Mouse (Mus musculus): ENCODE results near the gene Zfp710. TPM values are rescaled to one million over a fixed set of nuclear protein-coding genes. Genes with fewer than 3 reads are reported as not detected.

The Zfp710 gene
- polyA plus RNA-seq, 1 experiment from 2014 or later: 31.3 TPM

- Histone ChIP-seq H3K27me3 (ENCODE audit: control insufficient read depth, insufficient read depth, low read length) (no peaks in the 10 kb centered on the region), H3K36me3 (ENCODE audit: control insufficient read depth, insufficient read depth, low read length) (no peaks in the 10 kb centered on the region), H3K4me3 (ENCODE audit: low read depth, low read length) (no peak overlapping the region), H3K9ac (ENCODE audit: low read length) (no peak overlapping the region), H3K4me1 (ENCODE audit: control insufficient read depth, insufficient read depth, low read length) (peaks cover 60% of the 10 kb centered on the region), H3K4me2 (no peak overlapping the region), H3K27ac (ENCODE audit: low read depth, low read length) (no peak overlapping the region), H3K9me3 (ENCODE audit: control insufficient read depth, low read length) (no peaks in the 10 kb centered on the region)
- 82% methylated on average over 10 of the region's 10 CpGs for WGBS
- DNase-seq (ENCODE audit: low spot score, missing footprints) (no peak), ATAC-seq (ENCODE audit: low FRiP score) (no peak)
Observed at GRCm38 (mm10) chr7:80031478-80031877, 6.9 kb downstream of the Zfp710 start.

DNA sequence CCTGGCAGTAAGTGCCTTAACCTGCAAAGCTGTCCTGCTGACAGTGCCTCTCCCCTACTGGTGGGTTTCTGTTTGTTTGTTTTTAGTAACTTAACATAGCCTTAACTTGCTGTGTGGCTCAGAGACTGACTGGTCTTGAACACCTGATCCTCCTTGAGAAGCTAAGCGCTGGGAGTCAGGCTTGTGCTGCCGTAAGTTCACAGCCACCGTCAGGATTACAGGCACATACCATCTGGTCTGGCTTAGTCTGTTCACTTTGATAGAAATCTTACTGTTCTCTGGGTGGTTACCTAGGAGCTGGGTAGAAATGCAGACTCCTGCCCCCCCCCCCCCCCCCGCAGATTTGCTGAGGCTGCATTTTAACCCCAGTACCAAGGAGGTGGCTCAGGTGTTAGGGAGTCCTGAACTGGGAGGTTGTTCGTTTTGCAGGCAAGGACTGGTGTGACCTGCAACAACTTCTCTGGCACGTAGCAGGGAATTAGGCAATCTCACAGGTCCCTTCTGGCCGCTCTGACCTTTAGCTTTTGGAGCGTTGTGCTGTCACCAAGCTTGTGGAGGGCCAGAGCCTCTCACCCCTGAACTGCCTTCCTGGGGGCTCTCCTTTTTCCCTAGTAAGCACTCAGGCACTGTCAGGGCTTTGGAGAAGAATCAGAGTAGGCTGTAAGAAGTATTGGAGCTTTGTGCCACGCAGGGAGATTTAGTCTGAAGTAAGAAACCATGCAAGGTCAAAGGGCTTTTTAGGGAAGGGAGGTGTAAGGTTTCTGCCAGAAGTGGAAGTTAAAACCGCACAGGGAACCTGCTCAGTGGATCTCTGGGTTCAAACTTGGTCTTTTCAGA is 7.8 kb downstream of the Zfp710 start:
- ATAC-seq (ENCODE audit: low FRiP score) (0 out of 2 replicates have a peak, but pooled peaks have one; percentile 15), DNase-seq (ENCODE audit: low spot score, missing footprints) (peak; percentile 91)
- Histone ChIP-seq H3K9ac (ENCODE audit: low read length) (no peak overlapping the region), H3K36me3 (ENCODE audit: control insufficient read depth, insufficient read depth, low read length) (no peaks in the 10 kb centered on the region), H3K4me3 (ENCODE audit: low read depth, low read length) (no peak overlapping the region), H3K9me3 (ENCODE audit: control insufficient read depth, low read length) (no peaks in the 10 kb centered on the region), H3K4me1 (ENCODE audit: control insufficient read depth, insufficient read depth, low read length) (peaks cover 60% of the 10 kb centered on the region), H3K27ac (ENCODE audit: low read depth, low read length) (peak overlapping the region; percentile 16; the same call in 1 of the 2 replicates), H3K4me2 (no peak overlapping the region), H3K27me3 (ENCODE audit: control insufficient read depth, insufficient read depth, low read length) (no peaks in the 10 kb centered on the region)
- 28% methylated on average over 10 of the region's 10 CpGs for WGBS

GRCm38 (mm10) chr7:80033064-80033717 is 8.6 kb downstream of the Zfp710 start:
- no peaks in the 10 kb centered on the region for H3K36me3 ChIP-seq (ENCODE audit: control insufficient read depth, insufficient read depth, low read length)
- 86% methylated on average over 9 of the region's 9 CpGs for WGBS

DNA sequence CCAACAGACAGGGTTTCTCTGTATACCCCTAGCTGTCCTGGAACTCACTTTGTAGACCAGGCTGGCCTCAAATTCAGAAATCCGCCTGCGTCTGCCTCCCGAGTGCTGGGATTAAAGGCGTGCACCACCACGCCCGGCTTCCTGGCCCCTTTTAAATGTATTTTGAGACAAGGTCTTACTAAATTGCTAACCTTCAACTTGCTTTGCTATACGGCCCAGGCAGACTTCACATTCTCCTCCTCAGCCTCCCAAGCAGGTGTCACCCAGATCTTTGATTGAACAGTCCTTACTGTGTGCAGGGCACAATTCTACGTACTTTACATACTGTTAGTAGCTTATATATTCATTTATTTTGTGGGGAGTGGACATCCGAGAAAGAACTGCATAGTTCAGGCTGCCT is 9.2 kb downstream of the Zfp710 start:
- H3K27me3 ChIP-seq (ENCODE audit: control insufficient read depth, insufficient read depth, low read length): no peaks in the 10 kb centered on the region
- ATAC-seq (ENCODE audit: low FRiP score) (no peak), DNase-seq (ENCODE audit: low spot score, missing footprints) (no peak)
- no peak overlapping the region for H3K4me3 ChIP-seq (ENCODE audit: low read depth, low read length)
- H3K9me3 ChIP-seq (ENCODE audit: control insufficient read depth, low read length): no peaks in the 10 kb centered on the region
- H3K4me2 ChIP-seq: no peak overlapping the region
- H3K36me3 ChIP-seq (ENCODE audit: control insufficient read depth, insufficient read depth, low read length): no peaks in the 10 kb centered on the region
- 82% methylated on average over 9 of the region's 9 CpGs for WGBS
- peaks cover 49% of the 10 kb centered on the region for H3K4me1 ChIP-seq (ENCODE audit: control insufficient read depth, insufficient read depth, low read length)
- no peak overlapping the region for H3K27ac ChIP-seq (ENCODE audit: low read depth, low read length)
- no peak overlapping the region for H3K9ac ChIP-seq (ENCODE audit: low read length)

More at GRCm38 (mm10) chr7:80033064-80033717, 8.6 kb downstream of the Zfp710 start:
- Histone ChIP-seq H3K4me2 (no peak overlapping the region), H3K9ac (ENCODE audit: low read length) (no peak overlapping the region), H3K27me3 (ENCODE audit: control insufficient read depth, insufficient read depth, low read length) (no peaks in the 10 kb centered on the region), H3K4me1 (ENCODE audit: control insufficient read depth, insufficient read depth, low read length) (peaks cover 55% of the 10 kb centered on the region), H3K27ac (ENCODE audit: low read depth, low read length) (no peak overlapping the region), H3K9me3 (ENCODE audit: control insufficient read depth, low read length) (no peaks in the 10 kb centered on the region), H3K4me3 (ENCODE audit: low read depth, low read length) (no peak overlapping the region)
- ATAC-seq (ENCODE audit: low FRiP score) (no peak), DNase-seq (ENCODE audit: low spot score, missing footprints) (no peak)

- DNase-seq (ENCODE audit: low spot score, missing footprints) (no peak), ATAC-seq (ENCODE audit: low FRiP score) (no peak)
- Histone ChIP-seq H3K27ac (ENCODE audit: low read depth, low read length) (no peak overlapping the region), H3K9me3 (ENCODE audit: control insufficient read depth, low read length) (no peaks in the 10 kb centered on the region), H3K27me3 (ENCODE audit: control insufficient read depth, insufficient read depth, low read length) (no peaks in the 10 kb centered on the region), H3K4me2 (no peak overlapping the region), H3K4me3 (ENCODE audit: low read depth, low read length) (no peak overlapping the region), H3K36me3 (ENCODE audit: control insufficient read depth, insufficient read depth, low read length) (no peaks in the 10 kb centered on the region), H3K9ac (ENCODE audit: low read length) (no peak overlapping the region), H3K4me1 (ENCODE audit: control insufficient read depth, insufficient read depth, low read length) (peaks cover 47% of the 10 kb centered on the region)
- 59% methylated on average over 6 of the region's 6 CpGs for WGBS
Observed at GRCm38 (mm10) chr7:80035086-80035485, 10.5 kb downstream of the Zfp710 start.

DNA sequence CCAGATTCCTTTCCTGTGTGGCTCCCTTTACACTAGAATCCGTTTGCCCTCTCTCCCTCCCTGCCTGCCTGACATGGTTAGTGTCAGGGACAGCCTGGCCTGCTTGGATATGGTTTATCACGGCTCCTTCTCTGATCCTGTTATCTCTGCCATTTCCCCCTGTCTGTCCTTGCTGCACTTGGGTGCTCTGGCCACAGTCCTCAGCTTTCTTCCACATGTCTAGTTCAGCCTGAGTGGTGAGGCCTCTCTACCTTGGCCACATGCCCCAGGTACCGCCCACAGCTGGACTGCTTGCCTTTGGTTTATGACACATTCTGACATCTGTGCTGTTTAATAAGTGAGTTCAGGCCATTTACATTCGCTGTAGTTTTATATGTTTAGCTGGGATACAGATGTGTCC is 11.1 kb downstream of the Zfp710 start:
- Histone ChIP-seq H3K9me3 (ENCODE audit: control insufficient read depth, low read length) (no peaks in the 10 kb centered on the region), H3K27me3 (ENCODE audit: control insufficient read depth, insufficient read depth, low read length) (no peaks in the 10 kb centered on the region), H3K27ac (ENCODE audit: low read depth, low read length) (no peak overlapping the region), H3K4me1 (ENCODE audit: control insufficient read depth, insufficient read depth, low read length) (peaks cover 51% of the 10 kb centered on the region), H3K9ac (ENCODE audit: low read length) (no peak overlapping the region), H3K36me3 (ENCODE audit: control insufficient read depth, insufficient read depth, low read length) (no peaks in the 10 kb centered on the region), H3K4me3 (ENCODE audit: low read depth, low read length) (no peak overlapping the region), H3K4me2 (no peak overlapping the region)
- 79% methylated on average over 4 of the region's 4 CpGs for WGBS
- ATAC-seq (ENCODE audit: low FRiP score) (no peak), DNase-seq (ENCODE audit: low spot score, missing footprints) (no peak)

DNA sequence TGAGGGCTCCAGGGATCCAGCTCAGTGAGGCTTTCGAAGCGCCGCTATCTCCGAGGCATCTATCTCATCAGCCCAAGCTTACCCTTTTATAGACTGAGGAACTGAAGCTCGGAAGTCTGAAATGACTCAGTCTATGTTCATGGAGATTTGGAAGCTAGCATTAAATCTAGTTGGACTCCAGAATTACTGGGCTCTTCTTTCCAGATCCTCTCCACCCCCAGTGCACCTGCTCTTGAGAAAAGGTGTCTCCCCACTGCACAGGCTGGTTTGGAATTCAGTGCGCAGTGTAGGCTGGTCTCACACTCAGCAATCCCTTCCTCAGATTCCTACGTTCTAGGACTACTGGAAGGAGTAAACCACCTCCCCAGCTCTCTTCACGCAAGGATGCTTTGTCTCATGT is 15.1 kb downstream of the Zfp710 start:
- Histone ChIP-seq H3K4me1 (ENCODE audit: control insufficient read depth, insufficient read depth, low read length) (peaks cover 26% of the 10 kb centered on the region), H3K27me3 (ENCODE audit: control insufficient read depth, insufficient read depth, low read length) (no peaks in the 10 kb centered on the region), H3K9me3 (ENCODE audit: control insufficient read depth, low read length) (no peaks in the 10 kb centered on the region), H3K36me3 (ENCODE audit: control insufficient read depth, insufficient read depth, low read length) (no peaks in the 10 kb centered on the region), H3K9ac (ENCODE audit: low read length) (no peak overlapping the region), H3K4me3 (ENCODE audit: low read depth, low read length) (no peak overlapping the region), H3K27ac (ENCODE audit: low read depth, low read length) (no peak overlapping the region), H3K4me2 (no peak overlapping the region)
- WGBS: 87% methylated on average over 8 of the region's 8 CpGs
- DNase-seq (ENCODE audit: low spot score, missing footprints): no peak
- no peak for ATAC-seq (ENCODE audit: low FRiP score)

DNA sequence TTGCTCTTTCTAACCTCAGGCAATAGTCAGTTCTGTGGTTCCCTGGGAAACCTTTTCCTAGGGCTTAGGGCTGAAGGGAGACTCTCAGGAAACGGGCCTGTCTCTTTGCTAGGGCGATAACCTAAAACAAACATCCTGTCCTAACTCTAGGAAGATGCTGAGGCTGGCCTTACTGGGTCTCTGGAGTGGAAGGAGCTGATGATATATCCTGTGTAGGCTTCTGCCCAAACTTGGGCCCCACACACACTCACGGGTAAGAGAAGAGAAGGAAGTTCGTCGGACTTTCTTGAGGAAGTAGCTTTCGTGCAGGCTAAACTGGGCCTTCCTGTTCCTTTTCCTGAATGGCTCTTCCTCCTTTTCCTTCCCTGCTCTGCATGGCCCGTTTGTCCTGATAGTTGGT is 19.6 kb downstream of the Zfp710 start:
- DNase-seq (ENCODE audit: low spot score, missing footprints) (no peak), ATAC-seq (ENCODE audit: low FRiP score) (no peak)
- Histone ChIP-seq H3K4me1 (ENCODE audit: control insufficient read depth, insufficient read depth, low read length) (peaks cover 19% of the 10 kb centered on the region), H3K36me3 (ENCODE audit: control insufficient read depth, insufficient read depth, low read length) (no peaks in the 10 kb centered on the region), H3K4me2 (no peak overlapping the region), H3K27me3 (ENCODE audit: control insufficient read depth, insufficient read depth, low read length) (no peaks in the 10 kb centered on the region), H3K4me3 (ENCODE audit: low read depth, low read length) (no peak overlapping the region), H3K9ac (ENCODE audit: low read length) (0 out of 2 replicates have a peak overlapping the region, but pooled peaks have one; percentile 20), H3K9me3 (ENCODE audit: control insufficient read depth, low read length) (no peaks in the 10 kb centered on the region), H3K27ac (ENCODE audit: low read depth, low read length) (peak overlapping the region; percentile 17; the same call in 1 of the 2 replicates)
- 83% methylated on average over 7 of the region's 7 CpGs for WGBS

- Histone ChIP-seq H3K27me3 (ENCODE audit: control insufficient read depth, insufficient read depth, low read length) (no peaks in the 10 kb centered on the region), H3K9ac (ENCODE audit: low read length) (no peak overlapping the region), H3K4me3 (ENCODE audit: low read depth, low read length) (no peak overlapping the region), H3K4me2 (no peak overlapping the region), H3K9me3 (ENCODE audit: control insufficient read depth, low read length) (no peaks in the 10 kb centered on the region), H3K36me3 (ENCODE audit: control insufficient read depth, insufficient read depth, low read length) (no peaks in the 10 kb centered on the region), H3K27ac (ENCODE audit: low read depth, low read length) (no peak overlapping the region), H3K4me1 (ENCODE audit: control insufficient read depth, insufficient read depth, low read length) (peaks cover 11% of the 10 kb centered on the region)
- 85% methylated on average over 4 of the region's 4 CpGs for WGBS
- ATAC-seq (ENCODE audit: low FRiP score) (no peak), DNase-seq (ENCODE audit: low spot score, missing footprints) (no peak)
Observed at GRCm38 (mm10) chr7:80047041-80047440, 22.4 kb downstream of the Zfp710 start.
